Mouse (Mus musculus) monocyte, adult 5-6 weeks (primary cell): ENCODE measurements at regions not wholly inside any gene's neighbourhood (a gene's known extent, or its start where the extent isn't known, plus 50 kb on each side); places are given as distances from the start of the nearest gene placed in this dataset.

Source experiments
- ATAC-seq: fragments of 153-309, 156-312 bp; replicated peaks from 2 replicates; pipeline ENCODE4 v1.8.0; 2017; ENCODE audit warnings: mild to moderate bottlenecking; ENCODE audit not compliant: low TSS enrichment, insufficient number of reproducible peaks, severe bottlenecking, poor library complexity, low FRiP score

DNA sequence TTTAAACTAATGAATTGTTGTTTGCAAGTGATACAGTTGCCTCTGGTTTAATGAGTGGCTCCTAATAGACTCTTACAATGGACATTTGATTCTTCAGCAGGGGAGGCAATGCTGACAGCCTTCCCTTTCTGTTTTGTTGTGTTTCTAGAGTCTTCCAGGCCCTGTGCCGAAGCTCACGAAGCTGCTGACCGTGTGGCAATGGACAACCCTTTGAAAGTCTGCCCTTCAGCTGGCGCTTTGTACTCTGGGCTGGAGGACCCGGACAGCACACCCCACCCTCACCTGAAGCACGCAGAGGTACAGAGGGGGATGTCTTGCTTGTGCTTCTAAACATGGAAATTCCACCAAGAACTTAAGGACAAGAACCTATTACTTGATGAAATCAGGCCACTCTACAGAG, 85.3 kb upstream of the Kcnd3 start:
- no peak for ATAC-seq

GRCm38 (mm10) chr3:105367972-105368371, 84.2 kb upstream of the Kcnd3 start:
- ATAC-seq: no peak

GRCm38 (mm10) chr3:105372371-105372828, 79.7 kb upstream of the Kcnd3 start:
- no peak for ATAC-seq

DNA sequence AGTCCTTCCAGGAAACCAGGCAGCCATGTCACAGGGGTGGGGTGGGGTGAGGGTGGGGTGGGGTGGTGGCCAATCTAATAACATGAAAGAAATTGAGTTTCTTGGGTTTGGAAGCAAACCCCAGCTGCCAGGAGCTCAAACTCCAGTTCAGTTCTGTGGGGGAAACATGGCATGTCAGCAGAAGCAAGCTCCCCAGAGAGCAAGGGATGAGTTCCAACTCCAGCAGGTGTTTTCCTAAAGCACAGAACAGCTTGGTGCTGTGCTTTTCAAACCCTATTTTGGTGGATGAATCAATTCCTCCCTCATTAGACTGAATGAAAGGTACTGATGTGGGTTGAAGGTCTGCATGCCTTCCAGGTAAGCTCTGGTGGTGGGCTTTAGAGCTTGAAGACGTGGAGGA, 77.8 kb upstream of the Kcnd3 start:
- ATAC-seq: no peak

GRCm38 (mm10) chr3:105374836-105375235, 77.3 kb upstream of the Kcnd3 start:
- no peak for ATAC-seq

GRCm38 (mm10) chr3:105375383-105375782, 76.7 kb upstream of the Kcnd3 start:
- ATAC-seq: no peak

DNA sequence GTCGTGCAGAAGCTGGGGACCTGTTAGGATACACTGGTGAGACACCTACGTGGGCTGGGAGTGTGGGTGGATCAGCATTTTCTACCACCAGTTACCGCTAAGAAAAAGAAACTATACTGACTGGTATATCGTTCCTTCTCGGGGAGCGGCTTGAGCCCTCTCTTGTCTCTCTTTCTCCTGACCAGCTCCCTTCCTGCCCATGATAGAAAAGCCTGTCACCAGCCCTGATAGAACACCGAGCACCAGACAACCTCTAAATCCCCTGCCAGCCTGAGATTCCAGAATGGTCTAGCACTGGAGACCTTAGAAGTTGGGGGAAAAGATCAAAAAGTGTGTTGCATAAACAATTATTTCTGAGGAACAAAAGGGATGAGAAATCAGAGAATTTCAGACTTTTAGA, 76.3 kb upstream of the Kcnd3 start:
- ATAC-seq: no peak

DNA sequence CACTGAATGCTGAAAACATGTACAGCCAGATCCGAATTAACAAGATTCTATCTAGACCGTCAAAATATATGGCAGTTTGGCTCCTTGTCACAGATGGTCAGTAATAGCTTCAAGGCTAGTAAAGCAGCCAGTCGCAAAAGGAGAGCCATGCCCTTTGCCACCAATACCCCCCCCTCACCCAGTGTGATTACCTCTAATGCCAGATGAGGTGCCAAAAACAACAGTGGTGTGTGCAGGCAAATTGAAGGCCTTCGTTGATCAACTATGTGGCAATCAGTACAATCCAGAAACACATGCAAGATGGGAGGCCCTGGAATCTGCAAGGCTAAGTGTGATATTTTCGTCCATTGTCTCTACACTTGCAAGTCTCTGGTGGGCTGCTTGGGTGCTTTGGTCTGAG, 75.8 kb upstream of the Kcnd3 start:
- no peak for ATAC-seq

- no peak for ATAC-seq
Observed at GRCm38 (mm10) chr3:105380818-105381217, 71.3 kb upstream of the Kcnd3 start.

GRCm38 (mm10) chr3:105392611-105393514, 59.3 kb upstream of the Kcnd3 start:
- ATAC-seq: no peak
